17 mouse cellular contexts compared by ENCODE assay signal in the genomic region with DNA sequence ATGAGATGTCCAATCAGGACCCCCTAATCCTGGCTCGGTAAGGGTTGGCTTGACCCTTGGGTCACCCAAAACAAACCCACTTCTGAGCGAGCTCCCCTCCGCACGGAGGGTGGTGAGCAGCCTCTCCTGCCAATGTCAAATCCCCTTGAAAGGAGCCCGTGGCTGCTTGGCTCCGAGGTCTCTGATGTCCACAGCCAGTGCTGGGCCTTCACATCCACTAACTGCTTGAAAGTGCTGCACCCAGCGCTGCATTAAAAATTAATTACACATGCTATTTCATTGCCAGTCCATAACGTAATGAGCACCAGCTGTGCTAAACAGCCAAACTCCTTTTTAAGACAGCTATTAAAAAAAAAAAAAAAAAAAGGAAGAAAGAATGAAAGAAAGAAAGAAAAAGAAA. TPM values are rescaled to one million over a fixed set of nuclear protein-coding genes. Genes with fewer than 3 reads are reported as not detected.
A peak's percentile ranks its signal among the peaks of the same experiment; 100 is the strongest.
DNase-seq lines count a peak whose midpoint lies in the region; ATAC-seq lines count a peak whose summit lies in the region.
"Had no signal": no experiment of that assay in that cellular context is flagged by ENCODE, and none has a peak within 500 bp of the region (broad histone marks: within the 10 kb centered on the region; RNA-seq: fewer than 3 reads in every experiment).

No protein-coding gene starts in this region.

- H3K4me3 ChIP-seq in forebrain, embryonic 13.5 days = no peak overlapping the region
- H3K4me3 ChIP-seq in forebrain, embryonic 12.5 days (replicated peaks) = no peak overlapping the region
- no peak overlapping the region for H3K4me3 ChIP-seq in midbrain, embryonic 14.5 days (replicated peaks; ENCODE audit: low read depth, low read length)
- no peak overlapping the region for H3K4me3 ChIP-seq in midbrain, embryonic 11.5 days (ENCODE audit: low read depth, low read length)
- H3K4me3 ChIP-seq in limb, embryonic 10.5 days = no peak overlapping the region
- H3K4me3 ChIP-seq: gastrocnemius, adult 2 months; kidney, embryonic 15.5 days had no signal

- peak; percentile 60 for DNase-seq in midbrain, embryonic 14.5 days
- DNase-seq in midbrain, embryonic 11.5 days (ENCODE audit: low spot score, missing footprints) = no peak
- DNase-seq in limb, embryonic 10.5 days (ENCODE audit: low spot score) = no peak
- DNase-seq in adrenal gland, adult 18-20 months (ENCODE audit: low spot score in 2 of 2) = no peak
- no peak for DNase-seq in spleen, postnatal 36 days (ENCODE audit: low spot score in 2 of 2)
- DNase-seq: adrenal gland, adult 8-10 months; cerebellum, adult 11 months; cerebellum, postnatal 14 days; gastrocnemius, adult 2 months; left cerebral cortex, postnatal 4 days; right cerebral cortex, postnatal 14 days; thymus, postnatal 25 days had no signal

- H3K27ac ChIP-seq in forebrain, embryonic 13.5 days = peak overlapping the region; percentile 75
- no peak overlapping the region for H3K27ac ChIP-seq in forebrain, embryonic 12.5 days
- H3K27ac ChIP-seq in midbrain, embryonic 14.5 days (replicated peaks; ENCODE audit: low read depth, low read length) = no peak overlapping the region
- H3K27ac ChIP-seq in midbrain, embryonic 11.5 days (ENCODE audit: low read depth, low read length) = no peak overlapping the region
- peak overlapping the region; percentile 53 for H3K27ac ChIP-seq in limb, embryonic 10.5 days
- H3K27ac ChIP-seq: gastrocnemius, adult 2 months; kidney, embryonic 15.5 days had no signal

- no peaks in the 10 kb centered on the region for H3K27me3 ChIP-seq in forebrain, embryonic 13.5 days
- no peaks in the 10 kb centered on the region for H3K27me3 ChIP-seq in forebrain, embryonic 12.5 days
- H3K27me3 ChIP-seq in midbrain, embryonic 14.5 days (ENCODE audit: control insufficient read depth, insufficient read depth, low read length) = no peaks in the 10 kb centered on the region
- no peaks in the 10 kb centered on the region for H3K27me3 ChIP-seq in midbrain, embryonic 11.5 days (ENCODE audit: control insufficient read depth, insufficient read depth, low read length)
- H3K27me3 ChIP-seq in limb, embryonic 10.5 days (ENCODE audit: low read depth, poor library complexity, severe bottlenecking) = no peaks in the 10 kb centered on the region
- H3K27me3 ChIP-seq: CH12.LX; kidney, embryonic 15.5 days had no signal

- no peak for ATAC-seq in forebrain, embryonic 13.5 days
- no peak for ATAC-seq in forebrain, embryonic 12.5 days (ENCODE audit: low FRiP score)
- no peak for ATAC-seq in midbrain, embryonic 14.5 days (ENCODE audit: low FRiP score, low TSS enrichment)
- ATAC-seq in midbrain, embryonic 11.5 days (ENCODE audit: low FRiP score) = no peak

- WGBS in forebrain, embryonic 13.5 days = 38% methylated on average over 8 of the region's 8 CpGs
- 46% methylated on average over 8 of the region's 8 CpGs for WGBS in forebrain, embryonic 12.5 days
- 39% methylated on average over 8 of the region's 8 CpGs for WGBS in midbrain, embryonic 14.5 days
- 57% methylated on average over 8 of the region's 8 CpGs for WGBS in midbrain, embryonic 11.5 days
- WGBS in limb, embryonic 10.5 days = 27% methylated on average over 8 of the region's 8 CpGs

- H3K9me3 ChIP-seq in forebrain, embryonic 13.5 days (replicated peaks) = no peaks in the 10 kb centered on the region
- no peaks in the 10 kb centered on the region for H3K9me3 ChIP-seq in forebrain, embryonic 12.5 days
- no peaks in the 10 kb centered on the region for H3K9me3 ChIP-seq in midbrain, embryonic 14.5 days (ENCODE audit: control insufficient read depth, low read length)
- no peaks in the 10 kb centered on the region for H3K9me3 ChIP-seq in midbrain, embryonic 11.5 days (ENCODE audit: control insufficient read depth, low read length)
- no peaks in the 10 kb centered on the region for H3K9me3 ChIP-seq in limb, embryonic 10.5 days (replicated peaks)
- H3K9me3 ChIP-seq: kidney, embryonic 15.5 days had no signal

- peak overlapping the region; percentile 32; the same call in 1 of the 2 replicates for H3K4me2 ChIP-seq in forebrain, embryonic 13.5 days
- no peak overlapping the region for H3K4me2 ChIP-seq in forebrain, embryonic 12.5 days
- no peak overlapping the region for H3K4me2 ChIP-seq in midbrain, embryonic 14.5 days (ENCODE audit: low read length)
- H3K4me2 ChIP-seq in midbrain, embryonic 11.5 days = no peak overlapping the region
- H3K4me2 ChIP-seq: kidney, embryonic 15.5 days had no signal

- H3K9ac ChIP-seq in forebrain, embryonic 13.5 days = 0 out of 2 replicates have a peak overlapping the region, but pooled peaks have one; percentile 26
- no peak overlapping the region for H3K9ac ChIP-seq in forebrain, embryonic 12.5 days
- no peak overlapping the region for H3K9ac ChIP-seq in midbrain, embryonic 14.5 days (replicated peaks; ENCODE audit: low read length)
- H3K9ac ChIP-seq in midbrain, embryonic 11.5 days (ENCODE audit: low read length) = no peak overlapping the region
- H3K9ac ChIP-seq: kidney, embryonic 15.5 days had no signal

- H3K36me3 ChIP-seq in forebrain, embryonic 13.5 days (ENCODE audit: poor library complexity, severe bottlenecking) = no peaks in the 10 kb centered on the region
- H3K36me3 ChIP-seq in forebrain, embryonic 12.5 days (replicated peaks) = no peaks in the 10 kb centered on the region
- no peaks in the 10 kb centered on the region for H3K36me3 ChIP-seq in midbrain, embryonic 14.5 days (ENCODE audit: control insufficient read depth, insufficient read depth, low read length)
- no peaks in the 10 kb centered on the region for H3K36me3 ChIP-seq in midbrain, embryonic 11.5 days (ENCODE audit: control insufficient read depth, insufficient read depth, low read length)
- peaks cover 4% of the 10 kb centered on the region; the same call in 1 of the 2 replicates for H3K36me3 ChIP-seq in limb, embryonic 10.5 days
- H3K36me3 ChIP-seq: kidney, embryonic 15.5 days had no signal

- H3K4me1 ChIP-seq in forebrain, embryonic 13.5 days = peaks cover 79% of the 10 kb centered on the region
- H3K4me1 ChIP-seq in forebrain, embryonic 12.5 days = peaks cover 59% of the 10 kb centered on the region
- H3K4me1 ChIP-seq in midbrain, embryonic 14.5 days (ENCODE audit: control insufficient read depth, insufficient read depth, low read length) = peaks cover 38% of the 10 kb centered on the region
- peaks cover 10% of the 10 kb centered on the region for H3K4me1 ChIP-seq in midbrain, embryonic 11.5 days (ENCODE audit: control insufficient read depth, insufficient read depth, low read length)
- H3K4me1 ChIP-seq in limb, embryonic 10.5 days = peaks cover 70% of the 10 kb centered on the region

RNA-seq across cellular contexts. Expression of gene Bcl11b, which starts 43.5 kb away (rescaled TPM):
- polyA plus RNA-seq in forebrain, embryonic 13.5 days (2015; fragmentation: Nextera tagmentation; extraction: Ambion mirVana) = 53.5 and 61.1 TPM in 2 replicates
- polyA plus RNA-seq in forebrain, embryonic 12.5 days (2016; fragmentation: Nextera tagmentation; extraction: Ambion mirVana) = 46.0 and 54.4 TPM in 2 replicates
- 38.4 and 43.3 TPM in 2 replicates for polyA plus RNA-seq in midbrain, embryonic 14.5 days (2014; fragmentation: Nextera tagmentation; extraction: Ambion mirVana)
- polyA plus RNA-seq in midbrain, embryonic 11.5 days (2014; fragmentation: Nextera tagmentation; extraction: Ambion mirVana) = 4.5 and 6.3 TPM in 2 replicates
- polyA plus RNA-seq in limb, embryonic 10.5 days (2016; fragmentation: Nextera tagmentation; extraction: Ambion mirVana) = 5.4 and 7.8 TPM in 2 replicates
- total RNA-seq in adrenal gland, adult 18-20 months (2021) = under 1 TPM; 0.13 to 0.61 TPM
- total RNA-seq: CH12.LX; granulocyte monocyte progenitor cell, adult 5-6 weeks had no signal

Comparison
In these comparisons a context has a peak if more than half of its experiments do, and no peak if none do; other contexts are left out.
1. H3K27ac ChIP-seq: peak in forebrain, embryonic 13.5 days (single experiment) and limb, embryonic 10.5 days (single experiment); none in forebrain, embryonic 12.5 days (single experiment), midbrain, embryonic 14.5 days (single experiment) and midbrain, embryonic 11.5 days (single experiment).